Mouse (Mus musculus) ES-E14 (cell line): ENCODE data around the gene Fam174b.

ENCODE experiments used
- CHD2 ChIP-seq: IDR thresholded peaks from 2 replicates; pipeline ENCODE4 v1.6.1; 2014; ENCODE audit warnings: mild to moderate bottlenecking, low read depth, low read length, inconsistent platforms
- MAFK ChIP-seq: IDR thresholded peaks from 2 replicates; pipeline ENCODE4 v1.6.1; 2014; ENCODE audit warnings: mild to moderate bottlenecking, low read depth, low read length, inconsistent platforms; ENCODE audit not compliant: insufficient read depth

GRCm38 (mm10) chr7:73743831-73744370 is 3.8 kb downstream of the Fam174b start:
- TF ChIP-seq MAFK, result no peak
- no peak for TF ChIP-seq CHD2
